Mouse (Mus musculus): ENCODE data around the gene Grrp1. TPM values are rescaled to one million over a fixed set of nuclear protein-coding genes. Genes with fewer than 3 reads are reported as not detected.
A peak's percentile ranks its signal among the peaks of the same experiment; 100 is the strongest.
"Not testable (repeated sequence)": the region's sequence is repeated elsewhere in the genome, so short reads cannot be mapped to it uniquely, and the experiment has no call there.

The Grrp1 gene
- polyA plus RNA-seq (2012; rRNA removed) = 16.5 and 16.6 TPM in 2 replicates

GRCm38 (mm10) chr4:134253722-134254324, at the start of gene Grrp1:
Gene Grrp1, minus strand, starts transcription at chr4:134254106.
- TF ChIP-seq POLR2A (IDR thresholded peaks at IDR 0.05; ENCODE audit: borderline replicate concordance, extremely low read depth, insufficient read depth, insufficient read length, poor library complexity, severe bottlenecking) = no peak
- peak; percentile 38 for DNase-seq (ENCODE audit: low read depth)

GRCm38 (mm10) chr4:134302084-134302483, 48.2 kb upstream of the Grrp1 start:
- TF ChIP-seq POLR2A (IDR thresholded peaks at IDR 0.05; ENCODE audit: borderline replicate concordance, extremely low read depth, insufficient read depth, insufficient read length, poor library complexity, severe bottlenecking) (no peak), CTCF (IDR thresholded peaks at IDR 0.05; ENCODE audit: borderline replicate concordance, extremely low read depth, insufficient read depth, insufficient read length) (no peak)
- DNase-seq (ENCODE audit: low read depth) = no peak

GRCm38 (mm10) chr4:134300316-134300715, 46.4 kb upstream of the Grrp1 start:
- DNase-seq (ENCODE audit: low read depth) = no peak
- no peak for TF ChIP-seq POLR2A (IDR thresholded peaks at IDR 0.05; ENCODE audit: borderline replicate concordance, extremely low read depth, insufficient read depth, insufficient read length, poor library complexity, severe bottlenecking)

DNA sequence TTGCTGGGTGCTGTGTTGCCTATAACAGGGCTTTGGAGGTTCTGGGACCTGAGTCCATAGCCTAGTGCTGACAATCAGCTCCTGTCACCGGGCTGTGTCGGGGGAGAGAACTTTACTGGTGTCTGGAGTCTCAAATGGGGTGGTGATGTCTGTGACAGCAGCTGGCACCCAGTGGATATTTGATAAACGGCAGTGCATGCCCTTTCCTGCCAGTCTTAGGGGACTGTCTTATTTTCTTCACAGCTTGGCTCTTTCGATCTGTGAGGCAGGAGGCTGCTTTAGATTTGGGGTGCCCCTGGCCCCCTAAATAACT, 45.5 kb upstream of the Grrp1 start:
- no peak for TF ChIP-seq POLR2A (IDR thresholded peaks at IDR 0.05; ENCODE audit: borderline replicate concordance, extremely low read depth, insufficient read depth, insufficient read length, poor library complexity, severe bottlenecking)
- no peak for TF ChIP-seq CTCF (IDR thresholded peaks at IDR 0.05; ENCODE audit: borderline replicate concordance, extremely low read depth, insufficient read depth, insufficient read length)
- no peak for DNase-seq (ENCODE audit: low read depth)

GRCm38 (mm10) chr4:134298626-134299497, 45.0 kb upstream of the Grrp1 start:
- DNase-seq (ENCODE audit: low read depth) = no peak
- no peak for TF ChIP-seq CTCF (IDR thresholded peaks at IDR 0.05; ENCODE audit: borderline replicate concordance, extremely low read depth, insufficient read depth, insufficient read length)
- no peak for TF ChIP-seq POLR2A (IDR thresholded peaks at IDR 0.05; ENCODE audit: borderline replicate concordance, extremely low read depth, insufficient read depth, insufficient read length, poor library complexity, severe bottlenecking)

- TF ChIP-seq POLR2A (IDR thresholded peaks at IDR 0.05; ENCODE audit: borderline replicate concordance, extremely low read depth, insufficient read depth, insufficient read length, poor library complexity, severe bottlenecking) (no peak), CTCF (IDR thresholded peaks at IDR 0.05; ENCODE audit: borderline replicate concordance, extremely low read depth, insufficient read depth, insufficient read length) (no peak)
- no peak for DNase-seq (ENCODE audit: low read depth)
Observed at GRCm38 (mm10) chr4:134297369-134297768, 43.5 kb upstream of the Grrp1 start.

DNA sequence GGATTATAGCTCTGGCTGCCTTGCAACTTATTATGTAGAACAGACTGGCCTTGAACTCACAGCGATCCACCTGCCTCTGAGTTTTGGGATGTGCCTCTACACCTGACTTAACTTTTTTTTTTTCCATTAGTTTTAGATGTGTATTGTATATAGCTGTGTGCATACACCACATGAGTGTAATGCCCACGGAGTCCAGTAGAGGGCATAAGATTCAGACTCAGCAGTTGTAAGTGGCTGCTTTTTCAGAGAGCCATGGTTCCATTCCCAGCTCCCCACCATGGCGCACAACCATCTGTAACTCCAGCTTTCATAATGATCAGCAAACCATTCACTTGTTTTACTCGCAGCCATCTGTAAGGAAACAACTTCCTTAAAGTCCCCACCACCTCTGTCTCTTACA, 42.6 kb upstream of the Grrp1 start:
- no peak for DNase-seq (ENCODE audit: low read depth)
- peak; percentile 14; the same call in 1 of the 2 replicates for TF ChIP-seq CTCF (IDR thresholded peaks at IDR 0.05; ENCODE audit: borderline replicate concordance, extremely low read depth, insufficient read depth, insufficient read length)
- TF ChIP-seq POLR2A (IDR thresholded peaks at IDR 0.05; ENCODE audit: borderline replicate concordance, extremely low read depth, insufficient read depth, insufficient read length, poor library complexity, severe bottlenecking) = no peak

DNA sequence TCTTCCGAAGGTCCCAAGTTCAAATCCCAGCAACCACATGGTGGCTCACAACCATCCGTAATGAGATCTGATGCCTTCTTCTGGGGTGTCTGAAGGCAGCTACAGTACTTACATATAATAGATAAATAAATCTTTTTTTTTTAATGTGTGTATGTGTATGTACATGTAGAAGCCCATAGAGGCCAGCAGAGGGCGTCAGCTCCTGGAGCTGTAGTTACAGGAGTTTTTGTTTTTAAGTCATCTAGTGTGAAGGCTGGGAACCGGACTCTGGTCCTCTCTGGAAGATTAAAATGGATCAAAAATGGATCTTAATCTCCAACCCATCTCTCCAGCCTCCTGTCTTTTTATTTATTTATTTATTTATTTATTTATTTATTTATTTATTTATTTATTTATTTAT, 42.2 kb upstream of the Grrp1 start:
- DNase-seq (ENCODE audit: low read depth) = not testable (repeated sequence)

DNA sequence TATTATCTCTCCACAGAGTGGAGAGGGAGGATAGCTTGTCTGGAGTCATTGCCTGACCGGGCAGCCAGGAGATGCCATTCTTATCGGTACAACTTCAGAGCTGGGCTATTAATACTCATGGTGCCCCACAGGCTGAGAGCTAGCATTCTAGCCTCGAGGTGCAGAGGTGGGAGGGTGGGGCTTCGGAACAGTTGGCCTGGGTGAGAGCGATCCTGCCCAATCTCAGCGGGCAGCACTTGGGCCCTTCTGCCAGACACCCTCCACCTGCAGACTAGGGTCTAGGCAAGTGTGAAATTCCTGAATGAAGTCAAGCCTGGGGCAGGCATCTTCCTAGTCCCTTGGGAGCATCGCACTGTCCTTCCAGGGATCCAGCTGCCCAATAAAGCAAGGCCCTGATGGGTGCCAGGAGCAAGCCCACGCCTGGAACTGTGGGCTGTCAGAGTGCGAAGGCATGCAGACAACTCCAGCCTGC, 39.8 kb upstream of the Grrp1 start:
- no peak for DNase-seq (ENCODE audit: low read depth)
- TF ChIP-seq POLR2A (IDR thresholded peaks at IDR 0.05; ENCODE audit: borderline replicate concordance, extremely low read depth, insufficient read depth, insufficient read length, poor library complexity, severe bottlenecking) (no peak), CTCF (IDR thresholded peaks at IDR 0.05; ENCODE audit: borderline replicate concordance, extremely low read depth, insufficient read depth, insufficient read length) (no peak)

GRCm38 (mm10) chr4:134293061-134293691, 39.3 kb upstream of the Grrp1 start:
- TF ChIP-seq CTCF (IDR thresholded peaks at IDR 0.05; ENCODE audit: borderline replicate concordance, extremely low read depth, insufficient read depth, insufficient read length) (no peak), POLR2A (IDR thresholded peaks at IDR 0.05; ENCODE audit: borderline replicate concordance, extremely low read depth, insufficient read depth, insufficient read length, poor library complexity, severe bottlenecking) (no peak)
- no peak for DNase-seq (ENCODE audit: low read depth)

GRCm38 (mm10) chr4:134292067-134292466, 38.2 kb upstream of the Grrp1 start:
- peak; percentile 83 for DNase-seq (ENCODE audit: low read depth)
- TF ChIP-seq CTCF (IDR thresholded peaks at IDR 0.05; ENCODE audit: borderline replicate concordance, extremely low read depth, insufficient read depth, insufficient read length) (peak; percentile 95), POLR2A (IDR thresholded peaks at IDR 0.05; ENCODE audit: borderline replicate concordance, extremely low read depth, insufficient read depth, insufficient read length, poor library complexity, severe bottlenecking) (no peak)
